Mouse (Mus musculus) heart, embryonic 12.5 days (tissue): ENCODE data around the gene Plpp1. TPM values are rescaled to one million over a fixed set of nuclear protein-coding genes. Genes with fewer than 3 reads are reported as not detected.

Experiments used
- ATAC-seq: fragments of 200-750 bp; cut with Nextera tagmentation; 2 replicates; pipeline ENCODE4 v1.8.0; 2017; ENCODE audit warnings: moderate TSS enrichment, moderate library complexity; ENCODE audit not compliant: insufficient number of reproducible peaks, low FRiP score
- H3K27ac ChIP-seq: fragments of 300-500 bp; sonication (generic); 2 replicates; pipeline ENCODE4 v1.5.1; 2016; ENCODE audit warnings: mild to moderate bottlenecking, moderate library complexity; ENCODE audit not compliant: poor library complexity, severe bottlenecking
- H3K27me3 ChIP-seq: fragments of 300-500 bp; sonication (generic); replicated peaks from 2 replicates; pipeline ENCODE4 v1.6.1; 2016; ENCODE audit warnings: mild to moderate bottlenecking, moderate library complexity
- H3K36me3 ChIP-seq: fragments of 300-500 bp; sonication (generic); 2 replicates; pipeline ENCODE4 v1.6.1; 2016; ENCODE audit warnings: mild to moderate bottlenecking, moderate library complexity
- H3K4me1 ChIP-seq: fragments of 300-500 bp; sonication (generic); replicated peaks from 2 replicates; pipeline ENCODE4 v1.6.1; 2016; ENCODE audit warnings: mild to moderate bottlenecking
- H3K4me2 ChIP-seq: fragments of 300-500 bp; sonication (generic); 2 replicates; pipeline ENCODE4 v1.6.1; 2016; ENCODE audit warnings: mild to moderate bottlenecking, moderate library complexity
- H3K4me3 ChIP-seq: fragments of 300-500 bp; sonication (generic); 2 replicates; pipeline ENCODE4 v1.5.1; 2016; ENCODE audit warnings: mild to moderate bottlenecking
- H3K9ac ChIP-seq: fragments of 300-500 bp; sonication (generic); 2 replicates; pipeline ENCODE4 v1.6.1; 2016; ENCODE audit warnings: mild to moderate bottlenecking, moderate library complexity
- H3K9me3 ChIP-seq: fragments of 300-500 bp; sonication (generic); replicated peaks from 2 replicates; pipeline ENCODE4 v1.6.1; 2016; ENCODE audit warnings: mild to moderate bottlenecking, moderate library complexity
- WGBS: fragments of 180-500 bp; shearing (Covaris S2); methylation state at CpG from one replicate; pipeline ENCODE4 v1.1.7; 2016; 5-methylcytosine and 5-hydroxymethylcytosine counted together
- polyA plus RNA-seq: library from polyadenylated mRNA; unstranded; fragments of >200 nt; fragmentation: Nextera tagmentation; extraction: Ambion mirVana; gene quantifications from 2 replicates; pipeline ENCODE4 v1.2.1, GENCODE M21; 2016

The Plpp1 gene
- polyA plus RNA-seq, 1 experiment from 2014 or later = 46.9 TPM

- H3K27me3 ChIP-seq = no peaks in the 10 kb centered on the region
- peaks cover 7% of the 10 kb centered on the region for H3K4me1 ChIP-seq
- WGBS = 89% methylated on average over 10 of the region's 10 CpGs
- no peaks in the 10 kb centered on the region for H3K36me3 ChIP-seq
- ATAC-seq = no peak
- no peak overlapping the region for H3K27ac ChIP-seq
- no peak overlapping the region for H3K9ac ChIP-seq
- no peak overlapping the region for H3K4me3 ChIP-seq
- H3K4me2 ChIP-seq = no peak overlapping the region
- no peaks in the 10 kb centered on the region for H3K9me3 ChIP-seq
Measured at GRCm38 (mm10) chr13:112775856-112776255, 24.7 kb upstream of the Plpp1 start.

DNA sequence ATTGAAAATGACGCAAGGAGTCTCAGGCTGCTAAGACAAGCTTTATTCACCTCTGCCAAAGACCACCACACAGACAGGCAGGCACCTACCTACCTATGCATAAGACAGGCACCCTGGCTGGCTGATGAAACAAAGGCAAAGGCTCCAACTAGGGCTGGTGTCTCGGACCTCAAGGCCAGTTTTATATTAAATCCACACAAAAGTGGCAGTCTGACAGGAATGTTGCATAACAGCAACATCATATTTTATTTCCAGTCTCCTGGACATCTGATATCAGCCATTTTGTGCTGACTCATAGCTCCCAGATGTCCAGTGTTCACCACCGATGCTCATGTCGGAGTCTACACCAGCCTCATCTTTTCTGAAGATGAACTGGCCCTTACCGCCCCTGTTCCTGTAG lies 22.2 kb upstream of the Plpp1 start:
- H3K4me3 ChIP-seq = no peak overlapping the region
- WGBS = 86% methylated on average over 5 of the region's 5 CpGs

GRCm38 (mm10) chr13:112785305-112785704 lies 15.3 kb upstream of the Plpp1 start:
- no peak for ATAC-seq
- H3K4me1 ChIP-seq = no peaks in the 10 kb centered on the region
- no peak overlapping the region for H3K9ac ChIP-seq
- no peak overlapping the region for H3K4me3 ChIP-seq
- 77% methylated on average over 7 of the region's 7 CpGs for WGBS
- H3K27me3 ChIP-seq = no peaks in the 10 kb centered on the region
- H3K36me3 ChIP-seq = no peaks in the 10 kb centered on the region
- no peaks in the 10 kb centered on the region for H3K9me3 ChIP-seq
- no peak overlapping the region for H3K4me2 ChIP-seq
- no peak overlapping the region for H3K27ac ChIP-seq

More for the DNA sequence above, 22.2 kb upstream of the Plpp1 start:
- no peak overlapping the region for H3K4me2 ChIP-seq
- no peaks in the 10 kb centered on the region for H3K27me3 ChIP-seq
- no peaks in the 10 kb centered on the region for H3K9me3 ChIP-seq
- H3K9ac ChIP-seq = no peak overlapping the region
- no peaks in the 10 kb centered on the region for H3K4me1 ChIP-seq
- no peak overlapping the region for H3K27ac ChIP-seq
- no peaks in the 10 kb centered on the region for H3K36me3 ChIP-seq
- no peak for ATAC-seq

- H3K9me3 ChIP-seq = no peaks in the 10 kb centered on the region
- no peaks in the 10 kb centered on the region for H3K4me1 ChIP-seq
- H3K4me3 ChIP-seq = no peak overlapping the region
- 85% methylated on average over 3 of the region's 3 CpGs for WGBS
- no peaks in the 10 kb centered on the region for H3K36me3 ChIP-seq
- no peak overlapping the region for H3K27ac ChIP-seq
- no peaks in the 10 kb centered on the region for H3K27me3 ChIP-seq
- no peak for ATAC-seq
- no peak overlapping the region for H3K9ac ChIP-seq
- no peak overlapping the region for H3K4me2 ChIP-seq
Measured at GRCm38 (mm10) chr13:112786142-112786541, 14.4 kb upstream of the Plpp1 start.

DNA sequence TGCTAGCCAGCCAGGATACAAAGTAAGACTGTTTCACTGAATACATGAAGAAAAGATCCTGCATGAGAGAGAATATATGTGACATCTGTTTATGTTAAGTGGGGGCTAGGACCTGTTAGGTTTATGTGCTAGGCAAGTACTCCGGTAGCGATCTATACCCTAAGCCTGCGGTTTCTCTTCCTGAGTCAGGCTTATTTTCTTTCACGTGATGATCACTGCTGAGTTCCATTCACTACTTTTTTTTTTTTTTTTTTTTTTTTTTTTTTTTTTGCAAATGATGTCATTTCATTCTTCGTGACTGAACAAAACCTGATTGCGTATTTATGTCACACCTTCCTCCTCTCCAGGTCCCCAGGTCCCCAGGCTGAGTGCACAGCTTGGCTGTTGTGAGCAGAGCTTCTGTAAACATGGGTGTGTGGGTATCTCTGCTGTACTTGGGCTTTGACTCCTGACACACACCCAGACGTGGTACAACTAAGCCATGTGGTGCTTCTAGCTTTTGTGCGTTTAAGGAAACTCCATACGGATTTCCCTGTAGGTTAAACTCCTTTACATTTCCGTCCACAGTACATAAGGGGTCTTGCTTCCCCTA lies 13.6 kb upstream of the Plpp1 start:
- Histone ChIP-seq H3K27ac (no peak overlapping the region), H3K36me3 (no peaks in the 10 kb centered on the region), H3K4me2 (no peak overlapping the region), H3K9ac (no peak overlapping the region), H3K9me3 (no peaks in the 10 kb centered on the region), H3K4me3 (no peak overlapping the region), H3K4me1 (no peaks in the 10 kb centered on the region), H3K27me3 (no peaks in the 10 kb centered on the region)
- no peak for ATAC-seq
- 81% methylated on average over 10 of the region's 10 CpGs for WGBS

DNA sequence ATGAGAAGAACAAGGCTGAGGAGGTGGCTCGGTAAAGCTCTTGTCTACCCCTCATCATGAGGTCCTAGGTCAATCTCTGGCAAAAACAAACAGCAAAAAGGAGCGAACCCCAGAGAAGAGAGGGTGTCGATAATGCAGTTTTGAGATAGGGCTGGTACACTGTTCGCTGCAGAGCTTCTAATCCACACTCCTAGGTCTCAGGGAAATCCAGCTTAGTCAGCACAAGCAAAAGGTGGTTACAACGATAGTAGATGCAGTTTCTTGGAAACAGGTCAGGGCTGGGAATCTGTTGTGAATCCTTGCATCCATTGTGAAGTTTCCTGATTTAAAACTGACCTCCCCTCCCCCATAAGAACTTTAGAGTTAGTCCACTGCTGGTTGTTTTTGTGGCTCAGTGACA lies 9.8 kb upstream of the Plpp1 start:
- Histone ChIP-seq H3K9ac (no peak overlapping the region), H3K4me2 (no peak overlapping the region), H3K27ac (no peak overlapping the region), H3K4me3 (no peak overlapping the region), H3K4me1 (no peaks in the 10 kb centered on the region), H3K9me3 (no peaks in the 10 kb centered on the region), H3K27me3 (no peaks in the 10 kb centered on the region), H3K36me3 (no peaks in the 10 kb centered on the region)
- 73% methylated on average over 5 of the region's 5 CpGs for WGBS
- ATAC-seq = no peak

DNA sequence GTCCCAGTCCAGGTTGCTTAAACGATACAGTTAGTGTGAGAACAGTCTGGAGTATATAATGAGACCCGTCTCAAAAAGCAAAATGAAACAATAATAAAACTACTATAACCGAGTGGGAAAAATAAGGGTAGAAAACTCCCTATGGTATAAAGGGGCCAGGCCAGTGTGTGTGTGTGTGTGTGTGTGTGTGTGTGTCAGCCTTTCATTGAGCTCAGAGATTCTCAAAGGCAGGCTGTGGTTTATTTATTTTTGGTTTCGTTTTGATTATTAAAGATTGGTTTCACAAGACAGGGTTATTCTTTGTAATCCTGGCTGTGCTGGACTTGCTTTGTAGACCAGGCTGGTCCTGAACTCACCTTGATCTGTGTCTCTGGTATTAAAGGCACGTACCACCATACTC lies 8.7 kb upstream of the Plpp1 start:
- no peak for ATAC-seq
- no peak overlapping the region for H3K4me2 ChIP-seq
- WGBS = 79% methylated on average over 5 of the region's 5 CpGs
- no peak overlapping the region for H3K4me3 ChIP-seq
- no peaks in the 10 kb centered on the region for H3K4me1 ChIP-seq
- no peaks in the 10 kb centered on the region for H3K36me3 ChIP-seq
- no peaks in the 10 kb centered on the region for H3K27me3 ChIP-seq
- no peak overlapping the region for H3K27ac ChIP-seq
- H3K9me3 ChIP-seq = no peaks in the 10 kb centered on the region
- no peak overlapping the region for H3K9ac ChIP-seq

GRCm38 (mm10) chr13:112798243-112798952 lies 2.2 kb upstream of the Plpp1 start:
- no peaks in the 10 kb centered on the region for H3K9me3 ChIP-seq
- 88% methylated on average over 9 of the region's 9 CpGs for WGBS
- no peaks in the 10 kb centered on the region for H3K36me3 ChIP-seq
- no peak overlapping the region for H3K4me3 ChIP-seq
- no peaks in the 10 kb centered on the region for H3K27me3 ChIP-seq
- H3K9ac ChIP-seq = no peak overlapping the region
- ATAC-seq = no peak
- H3K27ac ChIP-seq = no peak overlapping the region
- no peak overlapping the region for H3K4me2 ChIP-seq
- peaks cover 8% of the 10 kb centered on the region; the same call in 1 of the 2 replicates for H3K4me1 ChIP-seq

GRCm38 (mm10) chr13:112798953-112799305 lies 1.7 kb upstream of the Plpp1 start:
- 77% methylated on average over 9 of the region's 9 CpGs for WGBS
- H3K36me3 ChIP-seq = no peaks in the 10 kb centered on the region
- H3K27ac ChIP-seq = no peak overlapping the region
- H3K4me3 ChIP-seq = no peak overlapping the region
- H3K9me3 ChIP-seq = no peaks in the 10 kb centered on the region
- peaks cover 13% of the 10 kb centered on the region; the same call in 1 of the 2 replicates for H3K4me1 ChIP-seq
- ATAC-seq = no peak
- H3K9ac ChIP-seq = no peak overlapping the region
- no peak overlapping the region for H3K4me2 ChIP-seq
- no peaks in the 10 kb centered on the region for H3K27me3 ChIP-seq

GRCm38 (mm10) chr13:112799721-112800241 lies 811 bp upstream of the Plpp1 start:
- peak overlapping the region; percentile 25; the same call in 1 of the 2 replicates for H3K27ac ChIP-seq
- WGBS = 70% methylated on average over 8 of the region's 8 CpGs
- no peaks in the 10 kb centered on the region for H3K27me3 ChIP-seq
- H3K4me3 ChIP-seq = no peak overlapping the region
- no peak overlapping the region for H3K9ac ChIP-seq
- no peaks in the 10 kb centered on the region for H3K36me3 ChIP-seq
- no peak for ATAC-seq
- no peaks in the 10 kb centered on the region for H3K9me3 ChIP-seq
- peak overlapping the region; percentile 83; the same call in 1 of the 2 replicates for H3K4me2 ChIP-seq
- H3K4me1 ChIP-seq = peaks cover 13% of the 10 kb centered on the region; the same call in 1 of the 2 replicates

- Histone ChIP-seq H3K4me1 (peaks cover 13% of the 10 kb centered on the region; the same call in 1 of the 2 replicates), H3K36me3 (peaks cover 14% of the 10 kb centered on the region), H3K4me3 (peak overlapping the region; percentile 86), H3K4me2 (peak overlapping the region; percentile 83), H3K27ac (peak overlapping the region; percentile 95), H3K9me3 (no peaks in the 10 kb centered on the region), H3K9ac (peak overlapping the region; percentile 88), H3K27me3 (no peaks in the 10 kb centered on the region)
- peak; percentile 69 for ATAC-seq
- 2% methylated on average over 23 of the region's 23 CpGs for WGBS
Measured at GRCm38 (mm10) chr13:112801381-112802004, 901 bp downstream of the Plpp1 start.
